Mouse (Mus musculus) liver, embryonic 14.5 days (tissue): ENCODE measurements around the gene Klhl24.

ENCODE experiments used
- CTCF ChIP-seq: IDR thresholded peaks from 2 replicates; pipeline ENCODE4 v1.5.1; 2016; ENCODE audit warnings: antibody characterized with exemption, low read depth, control low read depth
- EP300 ChIP-seq: IDR thresholded peaks from 2 replicates; pipeline ENCODE4 v1.6.1; 2016; ENCODE audit warnings: antibody characterized with exemption, low read depth

DNA sequence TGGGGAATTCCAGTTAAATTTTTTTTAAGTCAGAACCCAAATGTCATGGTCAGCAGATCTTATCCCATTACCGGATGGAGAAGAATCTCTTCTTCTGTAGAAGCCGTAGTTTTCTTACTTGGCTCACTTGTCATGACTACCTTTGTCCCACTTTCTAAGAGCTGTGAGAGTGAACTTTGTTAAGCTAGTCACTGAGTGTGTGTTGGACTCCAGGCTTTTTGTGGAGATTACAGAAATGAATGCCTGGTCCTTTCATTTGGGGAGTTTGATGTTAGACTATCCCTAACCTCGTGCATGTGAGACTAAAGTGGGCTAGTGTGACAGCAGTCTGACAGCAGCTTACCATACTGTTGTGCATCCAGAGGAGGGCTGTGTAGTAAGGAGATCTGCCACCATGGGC lies 71.7 kb downstream of the Klhl24 start:
- TF ChIP-seq CTCF: no peak
- TF ChIP-seq EP300: no peak
